Mouse (Mus musculus): ENCODE data around the gene Cplx2. TPM values are rescaled to one million over a fixed set of nuclear protein-coding genes. Genes with fewer than 3 reads are reported as not detected.

Gene Cplx2
- not detected for polyA plus RNA-seq (2017; shearing (Covaris generic))

DNA sequence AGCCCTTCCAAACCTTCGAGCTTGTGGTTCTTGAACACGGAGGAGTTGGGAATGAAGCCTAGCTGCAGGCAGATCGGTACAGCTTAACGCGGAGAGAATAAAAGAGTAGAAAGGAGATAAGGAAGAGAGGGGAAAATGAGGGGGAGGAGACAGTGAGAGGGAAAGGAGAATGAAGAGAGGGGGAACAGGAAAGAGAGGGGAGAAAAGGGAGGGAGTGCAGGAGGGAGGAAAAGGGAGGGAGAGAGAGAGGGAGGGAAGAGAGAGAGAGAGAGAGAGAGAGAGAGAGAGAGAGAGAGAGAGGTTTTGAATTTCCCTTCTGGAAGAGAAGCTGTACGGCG is at the start of gene Cplx2:
Gene Cplx2 (plus strand): TSS at position 301 of the 338 bp plus-strand sequence.
- ATAC-seq: no peak

DNA sequence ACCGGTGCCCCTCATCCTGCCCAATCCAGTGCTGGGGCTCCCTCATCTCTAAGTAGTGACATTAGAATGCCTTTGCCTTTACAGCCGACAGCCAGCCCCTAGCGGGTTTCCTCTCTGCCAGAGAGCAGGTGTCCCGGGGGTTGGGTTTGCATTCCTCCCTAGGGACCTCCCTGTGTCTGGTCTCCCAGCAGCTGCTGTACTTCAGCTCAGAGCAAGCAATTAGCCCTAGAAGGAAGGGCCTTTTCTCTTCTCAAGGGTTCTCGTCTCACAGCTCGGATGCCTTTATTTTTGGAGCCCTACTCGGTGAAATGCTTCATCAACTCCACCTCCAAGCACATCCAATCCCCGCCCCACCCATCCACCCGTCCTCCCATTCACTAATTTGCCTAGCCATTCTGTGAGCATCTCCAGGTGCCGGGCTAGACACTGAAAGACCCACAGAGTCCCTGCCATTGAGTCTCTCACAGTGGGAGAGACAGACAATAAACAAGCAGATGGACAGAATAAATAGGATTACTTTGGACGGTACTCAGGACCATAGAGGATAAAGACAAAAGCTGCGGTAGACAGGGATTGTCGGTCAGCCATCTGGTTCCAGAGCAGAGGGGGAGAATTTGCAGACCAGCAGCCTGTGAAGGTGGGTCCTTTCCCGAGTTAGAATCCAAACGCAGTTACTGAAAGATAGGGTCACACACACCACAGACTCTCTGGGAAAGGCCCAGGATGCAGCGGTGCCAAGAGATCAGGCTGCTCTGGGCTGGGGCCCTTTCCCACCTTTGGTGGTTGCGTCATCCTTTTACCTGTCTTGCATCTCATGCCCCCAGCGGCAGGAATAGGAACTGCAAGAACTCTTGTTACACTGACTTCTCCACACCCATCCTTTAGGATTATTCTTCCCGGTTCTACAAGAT is 48.5 kb upstream of the Cplx2 start:
- ATAC-seq: no peak

- no peak for ATAC-seq
Observed at GRCm38 (mm10) chr13:54323307-54324165, 47.6 kb upstream of the Cplx2 start.

- ATAC-seq: no peak
Observed at GRCm38 (mm10) chr13:54324178-54324577, 47.0 kb upstream of the Cplx2 start.

- ATAC-seq: no peak
Observed at GRCm38 (mm10) chr13:54325814-54326213, 45.3 kb upstream of the Cplx2 start.

GRCm38 (mm10) chr13:54326686-54327447 is 44.3 kb upstream of the Cplx2 start:
- no peak for ATAC-seq

DNA sequence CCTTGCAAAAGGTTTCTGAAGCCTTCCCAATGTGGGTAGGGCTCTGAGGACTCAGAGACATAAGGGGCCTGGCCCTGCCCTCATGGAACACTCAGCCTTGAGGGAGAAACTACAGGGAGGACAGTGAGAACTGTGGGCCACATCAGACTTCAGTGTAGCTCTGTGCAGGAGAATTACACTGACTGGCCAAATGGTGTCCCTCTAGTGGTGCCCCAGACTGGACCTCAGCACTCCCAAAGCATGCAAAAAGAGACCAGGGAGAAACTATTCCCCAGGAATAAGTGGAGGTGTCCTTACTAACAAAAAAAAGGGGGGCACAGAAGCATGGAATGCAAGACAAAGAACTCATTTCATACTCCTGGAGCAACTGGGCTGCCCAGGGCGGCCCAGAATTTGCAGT is 43.1 kb upstream of the Cplx2 start:
- no peak for ATAC-seq

DNA sequence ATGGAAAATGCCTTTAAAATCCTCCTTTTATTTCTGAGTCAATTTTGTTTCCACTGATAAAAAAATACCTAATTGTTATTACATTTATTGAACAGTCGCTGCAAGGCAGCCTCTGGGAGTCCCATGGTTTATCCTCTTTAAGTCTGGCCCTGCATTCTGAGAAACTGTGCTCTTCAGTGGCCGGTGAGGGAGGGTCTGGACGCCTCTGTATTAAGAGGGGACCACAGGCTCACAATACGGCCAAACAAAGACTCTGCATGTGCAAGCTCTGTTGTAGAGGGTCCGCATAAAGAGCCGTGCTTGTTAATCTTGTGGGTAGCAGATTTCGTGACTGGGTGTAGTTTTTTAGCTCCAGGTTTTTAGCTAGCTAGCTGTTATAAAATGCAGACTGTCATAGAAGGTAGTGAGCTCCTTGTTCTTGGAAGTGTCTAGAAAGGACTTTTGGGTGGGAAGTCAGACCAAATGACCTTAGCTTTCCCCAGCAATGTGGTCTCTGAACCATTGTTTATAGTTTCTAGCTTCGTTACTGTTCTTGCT is 42.1 kb upstream of the Cplx2 start:
- ATAC-seq: no peak

GRCm38 (mm10) chr13:54331825-54332675 is 39.1 kb upstream of the Cplx2 start:
- ATAC-seq: no peak

DNA sequence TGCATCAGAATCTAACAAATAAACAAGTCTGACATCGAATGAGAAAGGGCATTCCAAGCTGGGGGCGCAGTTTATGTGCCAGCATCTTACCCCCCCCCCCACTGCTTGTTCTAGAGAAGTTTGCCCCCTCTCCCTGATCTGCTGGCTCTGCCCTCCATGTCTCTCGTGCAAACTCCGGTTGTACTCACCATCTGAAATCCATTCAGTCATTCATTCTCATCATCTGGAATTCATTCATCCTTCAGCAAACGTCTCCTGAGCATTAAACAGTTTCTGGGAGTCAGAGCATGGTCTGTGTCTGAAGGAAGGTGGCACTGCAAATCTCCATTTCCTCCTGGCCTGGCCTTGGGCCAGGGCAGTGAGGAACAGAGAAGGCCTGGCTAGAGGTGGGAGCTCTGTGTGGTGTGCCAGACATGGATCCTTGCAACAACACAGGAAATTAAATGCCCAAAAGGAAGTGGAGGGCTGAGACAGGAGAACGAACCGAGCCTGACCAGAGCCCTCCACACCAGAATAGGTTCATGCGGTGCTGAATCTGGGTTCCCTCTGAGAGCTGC is 38.1 kb upstream of the Cplx2 start:
- no peak for ATAC-seq

DNA sequence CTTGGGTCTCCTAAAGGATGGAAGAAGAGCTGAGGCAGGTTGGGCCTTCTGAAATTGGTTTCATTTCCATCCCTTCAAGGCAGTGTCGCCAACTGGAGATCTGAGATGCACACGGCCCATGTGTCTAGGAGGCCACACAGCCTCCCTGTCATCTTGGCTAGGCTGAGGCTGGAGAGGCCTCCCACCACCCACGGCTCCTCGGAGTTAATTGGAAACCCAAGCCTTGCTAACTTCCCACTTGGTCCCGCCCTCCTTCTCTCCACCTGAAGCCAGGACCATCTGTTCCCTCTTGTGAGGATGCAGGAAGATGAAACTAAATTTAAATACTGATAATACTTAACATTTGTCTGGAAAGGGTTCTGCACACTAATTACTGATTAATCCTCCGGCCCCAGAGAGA is 34.1 kb upstream of the Cplx2 start:
- ATAC-seq: no peak

DNA sequence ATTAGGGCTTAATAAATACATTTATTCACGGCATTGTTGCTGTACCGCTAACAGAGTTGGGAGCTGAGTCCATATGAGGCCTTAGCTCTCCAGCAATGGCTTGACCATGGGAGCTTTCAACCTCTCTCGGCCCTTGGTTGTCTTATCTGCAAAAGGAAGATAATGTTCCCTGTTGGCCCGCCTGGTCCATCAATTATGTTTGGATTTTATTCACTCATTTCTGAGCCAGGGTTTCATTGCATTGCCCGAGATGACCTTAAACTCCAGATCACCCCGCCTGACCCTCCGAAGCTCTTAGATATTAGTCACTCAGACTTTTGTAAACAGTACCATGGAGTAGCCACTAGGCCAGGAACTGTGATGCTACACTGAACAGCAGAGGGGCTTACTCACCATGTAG is 33.6 kb upstream of the Cplx2 start:
- ATAC-seq: no peak

GRCm38 (mm10) chr13:54338815-54339214 is 32.3 kb upstream of the Cplx2 start:
- ATAC-seq: no peak

- no peak for ATAC-seq
Observed at GRCm38 (mm10) chr13:54345885-54346647, 25.1 kb upstream of the Cplx2 start.

DNA sequence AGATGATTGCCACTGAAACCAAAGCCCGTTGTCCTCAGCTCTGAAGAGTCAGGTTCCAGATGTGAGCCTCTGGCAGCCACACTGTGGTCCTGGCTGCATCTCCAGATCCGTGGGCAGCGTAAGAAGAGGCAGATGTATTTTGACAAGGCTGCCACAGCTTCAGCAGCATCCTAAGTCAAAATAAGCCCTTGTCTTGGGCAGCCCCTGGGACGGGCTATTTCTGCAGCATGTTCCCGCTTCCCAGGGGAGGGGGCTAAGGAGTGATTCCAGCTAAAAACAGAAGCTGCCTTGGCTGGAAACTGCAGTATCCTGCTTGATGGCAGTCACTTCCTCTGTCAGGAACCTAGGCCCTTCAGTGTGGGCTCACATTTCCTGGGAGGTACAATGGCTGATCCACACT is 23.1 kb upstream of the Cplx2 start:
- no peak for ATAC-seq

DNA sequence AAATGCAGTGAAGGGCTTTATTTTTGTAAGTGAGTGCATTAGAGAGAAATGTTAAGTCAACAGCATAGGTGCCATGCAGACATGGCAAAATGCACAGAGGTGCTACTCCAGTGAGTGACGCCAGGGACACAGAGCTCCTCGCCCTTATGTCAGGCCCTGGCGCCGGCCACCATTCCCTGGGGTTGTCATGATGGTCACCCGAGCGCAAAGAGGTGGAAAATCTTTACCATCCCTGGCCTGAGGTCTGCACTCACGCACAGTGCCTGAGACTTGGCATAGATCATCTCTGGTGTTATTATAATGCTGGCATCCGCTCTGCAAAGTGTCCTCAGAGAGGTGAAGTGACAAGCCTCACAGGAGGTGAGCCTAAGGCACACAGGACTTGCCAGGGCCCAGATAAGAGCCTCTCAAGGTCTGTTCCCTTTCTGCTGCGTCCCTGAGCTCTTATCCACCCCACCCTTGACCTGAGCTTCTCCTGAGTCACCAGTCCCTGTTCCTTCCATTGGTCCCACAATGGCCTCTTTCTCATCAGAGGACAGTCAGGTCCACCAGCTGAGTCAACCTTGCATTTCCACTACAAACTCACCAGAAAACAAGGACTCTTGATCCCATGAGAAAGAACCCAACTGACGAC is 21.9 kb upstream of the Cplx2 start:
- ATAC-seq: no peak

DNA sequence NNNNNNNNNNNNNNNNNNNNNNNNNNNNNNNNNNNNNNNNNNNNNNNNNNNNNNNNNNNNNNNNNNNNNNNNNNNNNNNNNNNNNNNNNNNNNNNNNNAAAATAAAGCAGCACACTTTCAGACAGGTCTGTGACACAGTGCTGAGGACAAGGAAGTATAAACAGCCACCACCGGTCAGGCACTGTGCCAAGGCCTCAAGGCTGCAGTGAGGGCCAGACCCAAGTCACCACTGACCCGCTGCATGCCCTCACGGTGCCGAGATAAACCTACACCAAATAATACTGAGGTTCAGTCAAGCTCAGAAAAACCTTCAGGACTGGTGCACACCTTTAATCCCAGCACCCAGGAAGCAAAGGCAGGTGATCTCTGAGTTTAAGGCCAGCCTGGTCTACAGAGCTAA is 13.7 kb upstream of the Cplx2 start:
- no peak for ATAC-seq

- no peak for ATAC-seq
Observed at GRCm38 (mm10) chr13:54359181-54359580, 12.0 kb upstream of the Cplx2 start.

DNA sequence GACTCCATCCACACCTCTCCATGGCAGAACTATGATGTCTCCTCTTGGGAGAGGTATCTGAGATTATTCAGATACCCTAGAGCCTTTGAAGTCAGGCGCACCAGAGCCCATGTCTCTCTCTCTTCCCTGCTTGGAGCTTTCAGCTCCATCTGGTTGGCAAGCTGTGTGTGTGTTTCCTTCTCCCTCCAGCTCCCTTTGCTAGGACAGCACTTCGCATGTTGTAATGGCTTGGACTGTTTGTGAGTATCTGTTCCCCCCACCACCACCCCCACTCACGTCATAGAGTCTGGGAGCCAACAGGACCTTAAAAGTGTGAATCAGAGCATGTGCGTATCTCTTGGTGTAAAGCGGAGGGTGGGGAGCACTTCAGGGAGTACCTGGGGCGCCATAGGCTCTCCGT is 6.5 kb upstream of the Cplx2 start:
- no peak for ATAC-seq

DNA sequence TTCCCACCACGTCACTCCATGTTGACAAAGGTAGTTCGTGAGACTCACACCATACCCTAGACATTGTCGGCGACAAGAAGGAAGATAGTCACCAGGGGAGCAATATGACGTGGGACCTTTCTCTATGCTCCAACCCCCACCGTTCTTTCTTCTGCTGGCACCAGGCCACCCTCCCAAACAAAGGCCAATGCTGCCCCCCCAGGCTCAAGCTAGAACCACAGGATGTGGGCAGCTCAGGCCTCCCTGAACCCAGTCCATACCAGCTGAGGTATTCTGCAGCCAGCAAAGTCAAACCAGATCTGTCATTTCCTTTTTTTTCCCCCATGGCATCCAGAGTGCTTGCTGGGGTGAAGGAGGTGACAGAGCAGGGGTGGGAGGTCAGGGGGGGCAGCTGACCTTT is 3.4 kb upstream of the Cplx2 start:
- ATAC-seq: no peak

Data from activated CD4-positive, CD25-positive, alpha-beta regulatory T cell, adult 4 months (primary cell).